Mouse (Mus musculus) stomach, embryonic 16.5 days (tissue): ENCODE measurements at regions not wholly inside any gene's neighbourhood (a gene's known extent, or its start where the extent isn't known, plus 50 kb on each side); places are given as distances from the start of the nearest gene placed in this dataset.

ENCODE experiments used
- ATAC-seq: fragments of 200-750 bp; cut with Nextera tagmentation; 2 replicates; pipeline ENCODE4 v1.8.0; 2017; ENCODE audit warnings: moderate number of reproducible peaks, moderate TSS enrichment; ENCODE audit not compliant: insufficient read depth, low FRiP score
- H3K27ac ChIP-seq: fragments of 300-500 bp; sonication (generic); 2 replicates; pipeline ENCODE4 v1.5.1; 2014; ENCODE audit warnings: low read length
- H3K27me3 ChIP-seq: fragments of 300-500 bp; sonication (generic); 2 replicates; pipeline ENCODE4 v1.6.1; 2014; ENCODE audit warnings: low read length, control low read depth, mixed read lengths; ENCODE audit not compliant: control insufficient read depth, insufficient read depth
- H3K36me3 ChIP-seq: fragments of 300-500 bp; sonication (generic); 2 replicates; pipeline ENCODE4 v1.6.1; 2014; ENCODE audit warnings: low read length; ENCODE audit not compliant: control insufficient read depth, insufficient read depth
- H3K4me1 ChIP-seq: fragments of 300-500 bp; sonication (generic); 2 replicates; pipeline ENCODE4 v1.6.1; 2014; ENCODE audit warnings: low read length, control low read depth, mixed read lengths; ENCODE audit not compliant: control insufficient read depth, insufficient read depth
- H3K4me2 ChIP-seq: fragments of 300-500 bp; sonication (generic); 2 replicates; pipeline ENCODE4 v1.6.1; 2014; ENCODE audit warnings: low read depth, low read length, mixed read lengths
- H3K4me3 ChIP-seq: fragments of 300-500 bp; sonication (generic); replicated peaks from 2 replicates; pipeline ENCODE4 v1.5.1; 2014; ENCODE audit warnings: mild to moderate bottlenecking, low read length
- H3K9ac ChIP-seq: fragments of 300-500 bp; sonication (generic); 2 replicates; pipeline ENCODE4 v1.6.1; 2014; ENCODE audit warnings: low read length
- H3K9me3 ChIP-seq: fragments of 300-500 bp; sonication (generic); replicated peaks from 2 replicates; pipeline ENCODE4 v1.6.1; 2016; ENCODE audit warnings: low read length, control low read depth; ENCODE audit not compliant: control insufficient read depth
- WGBS: fragments of 180-500 bp; shearing (Covaris S2); extraction: QIAGEN DNeasy Blood & Tissue Kit; methylation state at CpG from one replicate; pipeline ENCODE4 v1.1.7; 2014; 5-methylcytosine and 5-hydroxymethylcytosine counted together

DNA sequence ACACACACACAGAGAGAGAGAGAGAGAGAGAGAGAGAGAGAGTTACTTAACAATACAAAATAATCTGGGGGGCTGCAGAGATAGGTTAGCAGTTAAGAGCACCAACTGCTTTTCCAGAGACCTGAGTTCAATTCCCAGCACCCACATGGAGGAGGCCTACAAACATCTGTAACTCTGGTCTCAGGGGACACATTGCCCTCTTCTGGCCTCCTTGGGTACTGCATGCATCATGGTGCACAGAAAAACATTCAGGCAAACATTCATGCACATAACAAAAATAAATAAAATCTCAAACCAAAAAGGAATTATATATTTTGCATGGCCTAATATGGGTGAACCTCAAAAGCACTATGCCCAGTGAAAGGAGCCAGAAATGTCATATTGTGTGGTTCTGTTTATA is 161.6 kb downstream of the Kit start:
- Histone ChIP-seq H3K4me2 (no peak overlapping the region), H3K36me3 (no peaks in the 10 kb centered on the region), H3K4me1 (no peaks in the 10 kb centered on the region), H3K9me3 (no peaks in the 10 kb centered on the region), H3K4me3 (no peak overlapping the region), H3K9ac (no peak overlapping the region), H3K27me3 (no peaks in the 10 kb centered on the region), H3K27ac (no peak overlapping the region)
- no peak for ATAC-seq

DNA sequence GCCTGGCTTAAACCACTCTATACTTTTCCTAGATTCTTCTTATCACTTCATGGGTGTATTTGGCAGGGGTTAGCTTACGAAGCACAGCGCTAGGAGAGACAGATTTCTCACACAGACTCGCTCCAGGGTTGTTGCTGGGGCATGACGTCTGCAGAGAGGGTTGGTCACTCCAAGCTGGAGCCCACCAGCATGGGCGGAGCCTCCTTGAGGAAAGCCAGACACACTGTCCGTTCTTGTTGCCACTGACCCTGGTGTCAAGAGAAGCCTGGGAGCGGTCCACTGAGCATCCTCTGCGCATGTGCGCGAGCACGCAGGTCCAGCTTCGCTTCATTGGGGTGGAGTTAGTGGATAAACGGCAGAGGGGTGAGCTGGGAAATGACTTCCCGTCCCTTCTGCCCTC is 159.8 kb downstream of the Kit start:
- Histone ChIP-seq H3K9ac (no peak overlapping the region), H3K4me1 (no peaks in the 10 kb centered on the region), H3K9me3 (no peaks in the 10 kb centered on the region), H3K27ac (0 out of 2 replicates have a peak overlapping the region, but pooled peaks have one; percentile 15), H3K27me3 (no peaks in the 10 kb centered on the region), H3K4me2 (peak overlapping the region; percentile 14; the same call in 1 of the 2 replicates), H3K4me3 (0 out of 2 replicates have a peak overlapping the region, but pooled peaks have one; percentile 1), H3K36me3 (no peaks in the 10 kb centered on the region)
- 72% methylated on average over 14 of the region's 14 CpGs for WGBS
- ATAC-seq, result peak; percentile 83

DNA sequence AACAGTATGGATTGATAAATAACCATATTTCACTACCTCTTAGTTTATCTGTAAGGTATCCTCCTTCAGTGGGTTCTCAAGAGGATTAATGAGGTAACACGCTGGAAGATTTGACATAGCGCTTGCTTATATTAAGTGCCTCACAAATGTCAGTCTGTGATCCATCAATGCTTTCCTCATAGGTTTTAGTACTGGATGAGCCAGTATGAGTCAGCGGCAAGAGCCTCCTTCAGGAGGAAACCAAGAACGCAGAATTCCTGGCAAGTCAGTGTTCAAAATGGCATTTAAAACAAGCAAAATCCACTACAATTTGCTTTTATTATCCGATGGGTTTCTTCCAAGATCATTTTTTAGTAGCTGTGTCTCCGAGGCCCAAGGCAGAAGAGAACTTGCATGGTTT is 159.3 kb downstream of the Kit start:
- no peak overlapping the region for H3K9ac ChIP-seq
- no peaks in the 10 kb centered on the region for H3K4me1 ChIP-seq
- ATAC-seq, result no peak
- H3K4me2 ChIP-seq, result no peak overlapping the region
- no peaks in the 10 kb centered on the region for H3K27me3 ChIP-seq
- H3K36me3 ChIP-seq, result no peaks in the 10 kb centered on the region
- no peaks in the 10 kb centered on the region for H3K9me3 ChIP-seq
- WGBS, result 67% methylated on average over 6 of the region's 6 CpGs
- no peak overlapping the region for H3K4me3 ChIP-seq
- H3K27ac ChIP-seq, result no peak overlapping the region

DNA sequence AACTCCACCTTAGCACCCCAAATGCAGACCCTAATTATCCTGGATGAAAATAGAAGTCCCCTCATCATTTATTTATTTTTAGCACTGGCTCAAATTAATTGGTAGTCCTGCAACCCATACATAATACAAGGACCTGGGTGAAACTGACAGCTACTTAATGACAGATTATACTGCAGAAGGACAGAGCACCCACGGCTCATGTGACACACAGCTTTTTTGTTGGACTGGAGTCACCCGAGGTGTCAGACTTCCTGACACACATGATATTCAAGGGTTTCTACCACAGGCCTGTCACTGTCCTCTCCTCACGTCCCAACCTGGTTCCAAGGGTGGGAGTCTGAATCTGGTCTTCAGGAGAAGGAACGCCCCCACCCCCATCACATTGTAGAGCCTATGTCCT is 156.5 kb downstream of the Kit start:
- Histone ChIP-seq H3K36me3 (no peaks in the 10 kb centered on the region), H3K4me1 (no peaks in the 10 kb centered on the region), H3K9me3 (no peaks in the 10 kb centered on the region), H3K27ac (no peak overlapping the region), H3K4me3 (no peak overlapping the region), H3K27me3 (no peaks in the 10 kb centered on the region), H3K9ac (no peak overlapping the region), H3K4me2 (no peak overlapping the region)
- ATAC-seq, result no peak
- WGBS, result 79% methylated on average over 4 of the region's 4 CpGs

DNA sequence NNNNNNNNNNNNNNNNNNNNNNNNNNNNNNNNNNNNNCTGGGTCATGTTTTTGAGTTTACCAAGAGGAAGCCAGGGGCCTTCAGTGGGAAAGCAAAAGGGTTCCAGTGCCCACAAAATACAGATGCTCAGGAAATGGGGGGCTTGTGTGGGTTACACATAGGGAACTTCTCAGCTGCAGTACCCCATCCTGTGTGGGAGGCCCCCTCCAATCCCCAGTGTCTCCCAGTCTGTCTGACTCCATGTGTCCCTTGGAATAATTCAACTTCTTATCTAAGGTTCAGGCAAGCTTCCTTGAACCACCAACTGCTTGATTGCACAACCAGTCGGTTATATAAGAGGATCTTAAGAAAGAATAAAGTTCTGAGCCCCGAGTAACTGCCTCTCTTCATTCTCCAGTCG is 156.0 kb downstream of the Kit start:
- Histone ChIP-seq H3K4me1 (no peaks in the 10 kb centered on the region), H3K9ac (no peak overlapping the region), H3K36me3 (no peaks in the 10 kb centered on the region), H3K4me3 (no peak overlapping the region), H3K27me3 (no peaks in the 10 kb centered on the region), H3K4me2 (no peak overlapping the region), H3K9me3 (no peaks in the 10 kb centered on the region), H3K27ac (no peak overlapping the region)
- 60% methylated on average over 3 of the region's 3 CpGs for WGBS
- ATAC-seq, result no peak

DNA sequence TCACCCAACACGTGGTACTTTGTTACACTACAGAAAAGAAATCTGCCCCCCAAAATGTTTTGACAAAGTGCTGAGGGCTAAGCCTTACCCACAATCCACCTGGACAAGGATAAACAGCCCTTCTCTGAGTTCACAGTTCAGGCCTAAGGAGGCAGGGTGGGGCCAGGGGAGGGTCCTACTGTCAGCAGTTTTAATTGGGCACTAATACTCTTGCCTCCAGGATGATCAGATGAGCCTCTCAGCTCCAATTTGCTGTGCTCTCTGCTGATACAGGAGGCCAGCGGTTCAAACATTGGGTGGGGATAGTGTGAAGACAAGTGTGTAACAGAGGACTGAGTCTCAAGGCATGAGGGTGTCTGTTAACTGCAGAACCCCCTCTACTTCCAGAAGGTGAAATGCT is 146.6 kb downstream of the Kit start:
- no peak for ATAC-seq

DNA sequence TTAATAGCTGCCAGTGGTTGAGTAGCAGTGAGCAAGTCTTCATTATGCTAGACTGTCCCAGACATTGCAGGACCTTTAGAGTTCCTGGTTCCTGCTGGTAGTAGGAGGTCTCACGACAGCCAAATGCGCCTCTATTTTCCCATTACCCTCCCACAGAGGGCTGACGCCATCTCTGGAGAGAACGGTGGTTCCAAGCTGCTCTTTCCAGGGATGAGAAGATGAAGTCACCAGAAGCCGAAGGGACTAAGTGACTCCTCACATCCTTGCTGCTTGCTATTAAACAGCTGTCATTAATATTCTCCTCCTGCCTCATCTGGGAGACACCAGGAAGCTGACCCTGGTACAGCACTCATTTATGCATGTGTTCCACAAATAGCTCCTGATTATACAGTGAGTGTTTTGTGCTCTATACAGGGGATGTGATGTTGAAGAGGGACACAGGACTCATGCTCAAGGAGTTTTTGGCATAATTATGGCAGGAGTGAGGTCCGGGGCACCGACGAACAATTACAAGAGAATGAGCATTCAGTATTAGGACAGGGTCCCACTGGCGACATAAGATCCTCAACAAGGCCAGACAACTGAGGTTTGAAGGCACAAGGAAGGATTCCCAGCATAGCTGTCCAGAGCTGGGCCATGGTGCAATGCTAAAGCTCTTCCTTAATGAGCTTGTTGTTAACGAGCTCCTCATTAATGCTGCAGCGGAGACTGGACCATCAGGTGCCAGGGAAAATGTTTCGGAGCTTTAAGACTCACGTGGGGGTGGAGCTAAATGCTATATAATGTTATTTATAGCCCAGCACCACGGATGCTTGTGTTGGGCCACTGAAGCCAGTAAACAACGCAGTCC is 145.6 kb downstream of the Kit start:
- ATAC-seq, result no peak
- Histone ChIP-seq H3K9ac (no peak overlapping the region), H3K9me3 (no peaks in the 10 kb centered on the region), H3K4me2 (no peak overlapping the region), H3K27ac (no peak overlapping the region), H3K27me3 (no peaks in the 10 kb centered on the region), H3K36me3 (no peaks in the 10 kb centered on the region), H3K4me1 (no peaks in the 10 kb centered on the region), H3K4me3 (no peak overlapping the region)
- 78% methylated on average over 15 of the region's 15 CpGs for WGBS

More for the DNA sequence above, 146.6 kb downstream of the Kit start:
- Histone ChIP-seq H3K4me3 (no peak overlapping the region), H3K27me3 (no peaks in the 10 kb centered on the region), H3K9ac (no peak overlapping the region), H3K9me3 (no peaks in the 10 kb centered on the region), H3K27ac (no peak overlapping the region), H3K36me3 (no peaks in the 10 kb centered on the region), H3K4me1 (no peaks in the 10 kb centered on the region), H3K4me2 (no peak overlapping the region)
- 65% methylated on average over 2 of the region's 2 CpGs for WGBS

DNA sequence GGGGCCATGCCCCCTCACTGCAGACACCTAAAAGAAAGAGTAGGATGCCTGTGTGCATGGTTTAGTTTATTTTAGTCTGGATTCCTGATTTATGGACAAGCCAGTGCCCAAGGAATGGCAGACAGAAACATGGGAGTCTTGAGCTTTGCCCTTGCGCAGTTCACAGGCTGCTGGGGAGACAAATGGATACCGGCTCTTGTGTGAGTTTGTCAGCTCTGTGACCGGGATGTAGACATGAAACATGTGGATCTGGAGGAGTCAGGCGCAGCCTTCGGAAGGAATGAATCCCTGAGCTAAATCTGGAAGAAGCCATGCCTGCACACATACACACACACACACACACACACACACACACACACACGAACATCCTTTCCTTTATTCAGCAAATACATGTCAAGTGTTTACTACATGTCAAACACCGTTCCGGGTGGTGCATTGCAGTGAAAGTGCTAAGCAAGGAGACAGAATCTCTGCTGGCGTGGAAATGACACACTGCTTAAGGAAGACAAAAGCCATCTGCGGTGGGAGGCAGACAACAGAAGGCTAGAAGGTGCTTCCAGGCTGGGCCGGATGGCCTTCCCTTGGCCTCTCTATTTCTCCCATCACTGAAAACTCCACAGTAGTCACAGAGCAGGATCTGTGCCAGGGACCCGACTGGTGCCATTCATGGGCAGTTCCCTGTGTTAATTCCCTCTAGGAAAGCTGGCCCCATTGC is 144.0 kb downstream of the Kit start:
- peak overlapping the region; percentile 24; the same call in 1 of the 2 replicates for H3K27ac ChIP-seq
- WGBS, result 40% methylated on average over 12 of the region's 12 CpGs
- H3K4me2 ChIP-seq, result no peak overlapping the region
- no peaks in the 10 kb centered on the region for H3K4me1 ChIP-seq
- peak; percentile 69 for ATAC-seq
- no peaks in the 10 kb centered on the region for H3K27me3 ChIP-seq
- H3K36me3 ChIP-seq, result no peaks in the 10 kb centered on the region
- no peak overlapping the region for H3K4me3 ChIP-seq
- no peak overlapping the region for H3K9ac ChIP-seq
- no peaks in the 10 kb centered on the region for H3K9me3 ChIP-seq
